Mouse (Mus musculus): ENCODE measurements at regions not wholly inside any gene's neighbourhood (a gene's known extent, or its start where the extent isn't known, plus 50 kb on each side); places are given as distances from the start of the nearest gene placed in this dataset.

DNA sequence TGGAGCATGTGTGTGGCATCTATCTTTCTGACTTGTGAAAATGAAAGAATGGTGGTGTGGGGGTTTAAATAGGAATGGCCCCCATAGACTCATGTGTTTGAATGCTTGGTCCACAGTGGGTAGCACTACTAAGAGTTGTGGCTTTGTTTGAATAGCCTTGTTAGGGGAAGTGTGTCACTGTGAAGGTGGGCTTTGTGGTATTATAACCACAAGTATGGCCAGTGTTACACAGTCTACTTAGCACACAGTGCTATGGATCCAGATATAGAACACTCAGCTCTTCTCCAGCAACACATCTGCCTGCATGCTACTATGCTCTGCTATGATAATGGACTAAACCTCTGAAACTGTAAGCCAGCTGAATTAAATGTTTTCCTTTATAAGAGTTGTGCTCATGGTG is 184.9 kb downstream of the Gm11361 start:
- no peak for DNase-seq

DNA sequence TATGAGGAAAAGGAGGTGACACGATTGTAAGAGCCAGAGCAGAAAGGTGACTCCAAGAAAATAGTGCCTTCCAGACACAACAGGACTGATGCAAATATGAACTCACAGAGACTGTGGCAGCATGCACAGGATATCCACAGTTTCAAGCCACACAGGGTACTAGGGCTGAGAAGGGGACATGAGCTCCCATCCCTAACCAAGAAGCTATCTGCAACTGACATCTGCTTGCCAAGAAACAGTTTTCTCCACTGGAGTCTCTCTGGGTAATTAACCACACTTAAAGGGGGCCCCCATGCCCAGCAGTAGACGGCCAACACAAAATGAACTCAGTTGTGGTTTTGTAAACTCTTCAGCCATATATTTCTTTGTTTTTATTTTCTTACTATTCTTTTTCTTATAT is 176.1 kb downstream of the Gm11361 start:
- no peak for DNase-seq

DNA sequence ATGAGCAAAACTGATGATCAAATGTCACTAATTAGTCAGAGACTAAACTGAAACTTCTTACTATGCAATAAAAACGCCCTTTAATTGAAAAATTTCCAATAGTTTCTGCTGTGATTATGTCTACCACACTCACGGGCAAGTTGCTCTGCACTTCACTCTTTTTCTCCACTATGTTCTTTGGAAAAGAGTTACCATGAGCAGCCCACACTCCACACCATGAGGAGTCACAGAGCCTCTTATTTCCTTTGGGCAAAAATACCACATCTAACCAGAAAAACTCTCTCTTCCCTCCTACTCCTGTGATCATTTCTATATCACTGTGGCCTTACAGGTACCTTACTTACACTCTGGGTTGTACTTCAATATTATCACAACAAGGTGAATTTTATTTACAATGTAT is 174.7 kb downstream of the Gm11361 start:
- no peak for DNase-seq

DNA sequence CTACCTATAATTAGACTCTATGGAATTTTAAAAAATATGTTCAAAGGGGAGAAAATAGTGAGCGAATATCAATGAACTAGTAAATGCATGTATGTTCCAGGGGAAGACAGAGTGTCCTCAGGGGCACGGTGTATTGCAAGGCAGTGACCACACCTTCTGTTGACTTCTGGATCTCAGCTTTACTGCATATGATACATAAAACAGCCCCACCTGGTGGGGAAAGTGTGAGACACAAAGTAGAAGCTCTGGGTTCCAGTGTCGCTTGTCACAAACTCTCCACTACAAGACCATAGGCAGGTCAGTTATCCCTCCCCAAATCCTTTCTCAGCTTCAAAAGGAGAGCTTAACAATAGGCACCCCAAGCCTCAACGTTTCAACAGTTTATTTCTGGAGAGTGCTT is 168.8 kb downstream of the Gm11361 start:
- peak; percentile 14 for DNase-seq

DNA sequence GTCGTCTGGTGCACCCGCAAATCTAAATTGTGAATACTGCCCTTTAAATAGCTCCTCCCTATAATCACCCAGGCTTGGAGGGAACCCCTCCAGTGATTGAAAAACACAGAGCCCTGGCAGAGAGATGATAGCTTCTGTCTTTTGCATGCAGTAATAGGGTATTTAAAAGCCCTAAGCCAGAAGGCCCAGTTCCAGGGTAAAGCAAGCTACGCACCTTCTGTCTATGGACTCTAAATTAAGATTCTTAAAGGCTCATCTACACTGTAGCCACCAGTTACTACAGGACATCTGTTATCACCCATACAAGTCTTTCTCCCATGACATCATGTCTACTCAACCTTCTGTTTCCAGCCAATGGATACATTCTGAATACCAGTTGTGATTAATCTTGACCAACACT is 167.8 kb downstream of the Gm11361 start:
- no peak for DNase-seq

DNA sequence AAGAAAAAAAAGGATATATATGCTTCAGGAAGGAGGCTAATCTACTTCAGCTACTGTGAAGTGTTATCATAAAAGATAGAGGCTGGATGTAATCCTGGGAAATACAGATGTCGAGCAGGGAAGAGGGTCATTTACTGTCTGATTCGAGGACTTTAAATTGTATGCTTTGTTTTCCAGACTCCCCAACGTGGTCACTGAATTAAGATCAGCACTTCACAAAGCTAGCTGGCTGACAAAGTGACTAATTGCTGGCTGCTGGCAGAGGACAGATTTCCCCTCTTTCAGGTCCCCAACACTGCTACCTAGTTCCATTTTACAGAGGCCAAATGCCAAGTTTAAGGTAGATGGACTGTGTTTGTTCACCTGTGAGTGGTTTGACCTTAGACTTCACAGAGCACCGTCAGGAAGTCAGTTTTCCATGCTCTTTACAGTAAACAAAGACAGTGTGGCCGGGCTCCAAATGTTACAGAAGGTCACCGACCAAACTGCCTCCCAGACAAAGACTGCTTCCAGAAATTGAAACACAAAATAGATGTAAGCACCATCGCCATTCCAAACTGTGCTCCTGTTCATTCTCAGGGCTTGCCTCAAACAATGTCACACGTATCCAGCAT is 167.2 kb downstream of the Gm11361 start:
- peak; percentile 29 for DNase-seq

DNA sequence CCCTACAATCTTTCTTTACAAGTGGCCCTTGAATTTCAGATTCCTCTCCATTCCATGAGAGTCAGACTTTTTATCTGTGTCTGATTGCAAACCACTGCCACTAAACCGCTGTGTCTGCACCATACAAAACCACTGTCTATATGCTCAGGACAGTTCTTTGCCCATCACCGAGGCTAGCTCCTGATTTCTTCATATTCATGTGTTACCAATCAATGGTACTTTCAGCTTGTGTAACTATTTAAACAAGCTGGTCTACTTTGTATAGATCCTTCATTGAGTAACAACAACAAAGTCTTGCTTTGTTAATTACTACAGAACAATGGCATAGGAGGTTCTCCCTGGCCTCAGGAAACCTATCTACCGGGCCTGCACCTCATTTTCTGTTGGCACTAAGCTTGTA is 164.0 kb downstream of the Gm11361 start:
- no peak for DNase-seq

DNA sequence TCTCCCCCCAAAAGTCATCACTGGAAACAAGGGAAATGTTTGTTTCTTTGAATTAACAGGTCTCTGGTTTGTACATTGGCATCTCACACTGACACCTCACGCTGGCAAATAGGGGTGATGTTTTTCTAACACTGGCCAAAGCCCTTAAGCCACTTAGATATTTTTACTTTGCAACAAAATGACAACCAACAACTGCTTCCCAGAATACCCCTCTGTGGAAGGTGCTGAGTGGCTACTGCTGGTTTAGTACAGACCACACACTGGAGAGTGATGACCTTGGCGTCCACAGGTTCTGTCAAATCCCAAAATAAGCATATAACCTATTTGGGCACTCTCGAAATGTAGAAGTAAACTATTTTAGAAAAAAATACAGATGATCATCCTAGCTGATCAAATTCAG is 163.3 kb downstream of the Gm11361 start:
- DNase-seq, result no peak

DNA sequence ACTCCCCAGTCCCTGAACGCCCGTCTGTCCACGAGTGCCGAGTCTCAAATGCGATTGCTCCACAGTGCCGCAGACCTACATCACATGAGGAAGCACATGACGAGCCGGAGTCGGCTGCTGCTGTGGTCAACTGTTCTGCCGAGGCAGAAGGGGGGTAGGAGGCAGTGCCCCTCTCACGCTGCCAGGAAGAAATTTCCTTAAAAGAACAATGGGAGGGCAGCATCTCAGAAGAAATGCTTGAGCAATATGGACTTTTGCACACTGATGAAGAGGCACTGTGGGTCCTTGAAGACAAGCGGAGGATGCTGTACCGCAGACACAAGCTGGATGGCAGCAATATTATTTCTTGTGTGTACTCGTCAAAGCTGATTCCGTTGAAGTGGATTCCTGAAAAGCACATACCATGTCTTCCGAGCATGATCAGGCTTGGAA is 162.6 kb downstream of the Gm11361 start:
- no peak for DNase-seq

DNA sequence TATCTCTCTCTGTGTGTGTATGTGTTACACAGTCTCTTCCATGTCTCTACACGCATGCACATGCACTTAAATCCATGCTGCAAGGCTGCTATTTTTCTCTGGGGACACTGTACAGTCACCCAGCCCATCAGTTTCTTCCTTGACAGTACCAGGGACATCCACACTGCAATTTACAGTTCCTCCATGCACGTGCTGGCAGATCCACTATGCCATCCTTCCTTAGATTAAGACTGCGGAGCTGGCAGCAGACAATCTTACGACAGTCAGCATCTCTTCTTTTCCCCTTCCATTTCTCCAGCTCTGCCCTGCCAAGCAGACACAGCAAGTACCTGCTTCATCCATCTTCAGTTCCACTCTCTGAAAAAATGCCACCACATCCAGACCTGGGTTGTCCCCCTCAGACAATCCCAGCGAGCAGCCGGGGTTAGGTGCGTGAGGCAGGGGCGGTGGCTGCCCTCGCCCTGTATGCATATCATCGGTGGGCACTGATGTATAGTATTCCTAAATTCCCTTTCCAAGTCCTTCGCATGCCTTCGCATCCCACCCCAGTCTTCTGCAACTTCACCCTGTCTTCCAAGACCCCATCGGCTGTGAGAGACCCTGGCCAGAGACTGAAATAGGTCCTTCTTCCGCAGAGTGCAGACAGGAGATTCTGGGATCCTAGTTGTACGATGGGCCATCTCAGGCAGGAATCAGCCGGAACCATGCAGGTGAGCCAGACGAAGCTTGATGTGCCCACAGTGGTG is 161.8 kb downstream of the Gm11361 start:
- DNase-seq, result no peak

DNA sequence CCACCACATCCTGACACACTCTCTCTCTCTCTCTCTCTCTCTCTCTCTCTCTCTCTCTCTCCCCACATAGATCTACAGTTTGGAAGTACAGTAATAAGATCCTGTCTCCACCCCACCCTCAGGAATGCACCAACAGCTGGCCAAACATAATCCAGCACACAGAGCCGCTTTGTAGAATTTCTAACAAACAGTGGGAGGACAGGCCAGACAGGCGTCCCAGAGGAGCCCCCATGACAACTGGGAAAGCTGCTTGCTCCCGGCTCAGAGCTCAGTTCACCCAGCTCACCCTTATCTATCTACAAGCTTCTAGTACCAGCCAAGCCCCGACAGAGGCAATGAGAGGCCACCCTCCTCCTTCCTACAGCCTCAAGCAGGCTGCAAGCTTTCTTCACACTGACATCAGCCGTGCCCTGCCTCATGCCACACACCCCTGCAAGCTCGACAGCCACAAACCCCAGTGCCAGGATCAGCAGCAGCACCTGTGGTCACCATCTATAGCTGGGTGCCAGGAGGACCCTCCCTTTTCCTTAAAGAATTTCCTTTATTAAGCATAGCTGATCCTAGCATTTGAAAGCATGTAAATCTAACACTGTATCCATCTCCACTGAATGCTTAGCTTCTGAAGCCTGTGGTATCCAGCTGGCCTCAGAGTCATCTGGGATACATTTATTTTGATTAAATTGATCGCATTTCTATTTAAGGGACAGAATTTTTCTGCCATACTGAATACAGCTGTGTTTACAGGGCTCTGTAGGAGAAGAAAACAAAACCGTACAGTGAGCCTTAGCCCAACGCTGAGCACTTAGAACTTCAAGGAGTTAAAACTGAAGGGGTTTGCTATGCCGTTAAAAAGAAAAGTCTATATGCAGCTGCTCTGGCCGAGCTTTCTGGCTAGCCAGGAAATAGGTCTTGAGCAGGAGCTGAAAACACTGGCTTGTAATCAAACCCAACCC is 160.9 kb downstream of the Gm11361 start:
- DNase-seq, result peak; percentile 49

DNA sequence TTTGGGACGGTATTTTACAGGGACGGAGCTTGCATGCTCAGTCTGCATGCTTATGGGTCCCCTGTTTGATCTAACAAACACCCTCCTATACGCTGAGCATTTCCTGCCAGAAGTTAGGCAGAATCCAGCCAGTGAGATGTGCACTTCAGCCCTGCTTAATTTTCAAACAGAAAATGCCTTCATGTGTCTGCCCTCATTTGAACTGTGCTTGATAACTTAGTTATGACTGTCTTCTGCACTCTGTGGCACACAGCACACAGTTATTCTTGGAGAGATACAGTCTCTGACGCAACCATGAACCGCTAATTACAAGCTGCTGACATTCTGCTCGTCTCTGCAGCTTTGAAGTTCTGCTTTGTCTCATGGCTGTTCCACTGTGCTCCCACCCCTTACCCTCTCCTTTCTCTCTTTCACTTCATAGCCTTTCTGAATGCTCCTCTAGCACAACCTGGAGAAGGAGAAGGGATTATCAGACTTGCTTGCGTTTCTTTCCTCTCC is 160.2 kb downstream of the Gm11361 start:
- peak; percentile 23 for DNase-seq

DNA sequence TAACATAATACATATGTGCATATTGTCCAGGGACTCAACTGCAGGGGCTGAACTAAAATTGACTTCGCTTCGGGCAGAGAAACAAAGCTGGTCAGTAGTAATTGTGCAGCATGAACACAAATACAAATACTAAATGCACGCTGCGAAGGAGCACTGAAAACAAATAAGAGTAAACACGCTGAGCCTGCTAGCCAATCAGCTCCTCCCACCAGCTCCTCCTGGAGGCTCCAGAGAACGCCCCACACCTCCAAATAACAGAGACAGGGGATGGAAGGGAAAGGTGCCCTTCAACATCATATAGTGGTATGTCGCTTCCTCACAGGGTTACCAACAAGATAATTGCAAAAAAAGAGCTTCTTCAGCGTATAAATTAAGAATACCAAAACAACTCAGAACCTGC is 159.6 kb downstream of the Gm11361 start:
- DNase-seq, result no peak

DNA sequence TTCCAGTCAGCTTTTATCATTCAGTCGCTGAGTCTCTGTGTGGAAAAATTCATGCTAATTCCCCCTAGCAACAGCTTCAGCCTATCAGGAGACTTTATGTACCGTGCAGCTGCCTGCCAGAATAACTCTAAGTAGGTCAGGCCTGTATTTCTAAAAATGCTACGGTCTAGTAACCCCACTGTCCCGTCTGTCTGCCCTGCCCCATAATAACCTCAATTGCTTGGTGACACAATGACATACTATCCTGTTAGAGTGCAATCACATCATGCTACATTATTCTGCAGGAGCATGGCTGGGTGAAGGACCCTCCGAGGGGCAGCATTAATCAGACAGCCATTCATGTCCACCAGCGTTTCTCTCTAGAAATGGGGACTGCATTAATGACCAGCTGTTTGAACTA is 158.9 kb downstream of the Gm11361 start:
- DNase-seq, result peak; percentile 69

DNA sequence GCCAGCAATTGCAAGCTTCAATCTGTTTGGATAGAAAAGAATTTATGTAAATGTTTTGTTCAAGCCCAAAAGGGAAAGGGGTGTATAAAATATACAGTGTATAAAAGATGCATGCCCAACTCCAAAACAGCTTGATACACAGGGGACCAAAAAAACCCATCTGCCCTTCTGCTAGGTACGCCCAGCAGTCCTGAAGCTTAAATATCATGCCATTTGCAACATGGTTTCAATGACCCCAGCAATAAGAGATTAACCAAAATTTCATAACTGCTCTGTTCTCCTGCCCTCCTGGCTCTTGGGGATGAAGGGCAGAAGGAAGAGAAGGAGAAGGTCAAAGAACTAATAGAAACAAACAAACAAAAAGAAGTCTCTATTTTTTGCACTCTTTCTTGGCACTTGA is 158.4 kb downstream of the Gm11361 start:
- DNase-seq, result no peak

DNA sequence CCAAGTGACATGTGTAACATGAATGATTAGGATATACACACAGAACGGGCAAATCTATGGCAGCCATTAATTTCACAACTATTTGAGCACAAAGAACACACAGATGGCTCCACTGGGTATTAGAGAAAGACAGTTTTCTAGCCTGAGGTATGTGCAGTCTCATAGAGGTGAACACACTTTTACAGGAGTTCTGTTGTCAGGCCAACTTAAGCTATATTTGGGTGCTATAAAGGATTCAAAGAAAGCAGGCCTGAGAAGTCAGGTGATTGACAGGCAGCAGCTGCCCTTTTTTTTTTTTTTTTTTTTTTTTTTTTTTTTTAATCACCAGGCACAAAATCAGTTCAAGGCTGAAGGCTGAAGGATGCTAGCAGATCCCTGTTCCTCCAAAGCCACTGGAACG is 153.0 kb downstream of the Gm11361 start:
- no peak for DNase-seq

DNA sequence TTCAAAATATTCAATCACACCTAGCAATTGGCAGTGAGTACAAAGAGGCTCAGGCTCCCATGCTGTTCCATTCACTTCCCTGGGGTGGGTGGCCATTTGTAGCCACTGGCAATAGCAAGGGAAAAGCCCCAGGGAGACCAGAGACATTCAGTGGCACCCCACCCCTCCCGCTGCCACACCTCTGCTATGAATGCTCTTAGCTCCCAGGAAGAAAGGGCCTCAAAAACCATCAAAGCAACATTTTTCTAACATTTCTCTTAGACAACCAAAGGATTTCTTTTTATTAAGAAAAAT is 152.2 kb downstream of the Gm11361 start:
- DNase-seq, result no peak

DNA sequence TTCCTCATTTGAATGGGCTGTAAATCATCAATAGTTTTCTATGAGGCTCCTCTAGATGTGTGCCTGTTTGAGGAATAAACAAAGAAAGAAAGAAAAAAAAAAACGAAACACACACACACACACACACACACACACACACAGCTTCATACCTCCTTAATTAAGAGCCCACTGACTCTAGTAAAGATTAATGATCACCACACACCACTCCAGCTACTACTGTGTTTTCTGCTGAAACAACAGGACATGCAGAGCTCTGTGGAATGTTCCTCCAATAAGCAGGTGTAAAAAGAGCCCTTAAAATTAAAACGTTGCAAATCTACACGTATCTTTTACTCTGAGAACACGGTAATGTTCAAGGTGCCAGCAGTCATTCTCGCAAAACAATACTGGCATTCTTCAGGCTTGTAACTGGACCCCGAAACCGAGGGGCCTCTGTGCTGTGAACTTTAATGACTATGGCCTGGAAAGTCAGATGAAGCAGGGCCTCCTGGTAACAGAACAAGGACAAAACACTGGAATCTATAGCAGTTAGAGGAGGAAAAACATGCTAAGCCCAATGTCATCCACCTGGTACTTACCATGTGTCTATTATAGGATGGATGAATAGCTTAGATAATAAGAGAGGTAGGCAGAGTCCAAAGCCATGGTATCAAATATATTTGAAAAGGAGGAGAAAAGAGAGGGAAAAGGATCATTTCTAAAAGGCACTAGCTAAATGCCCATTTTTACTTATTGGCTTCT is 151.7 kb downstream of the Gm11361 start:
- DNase-seq, result no peak

DNA sequence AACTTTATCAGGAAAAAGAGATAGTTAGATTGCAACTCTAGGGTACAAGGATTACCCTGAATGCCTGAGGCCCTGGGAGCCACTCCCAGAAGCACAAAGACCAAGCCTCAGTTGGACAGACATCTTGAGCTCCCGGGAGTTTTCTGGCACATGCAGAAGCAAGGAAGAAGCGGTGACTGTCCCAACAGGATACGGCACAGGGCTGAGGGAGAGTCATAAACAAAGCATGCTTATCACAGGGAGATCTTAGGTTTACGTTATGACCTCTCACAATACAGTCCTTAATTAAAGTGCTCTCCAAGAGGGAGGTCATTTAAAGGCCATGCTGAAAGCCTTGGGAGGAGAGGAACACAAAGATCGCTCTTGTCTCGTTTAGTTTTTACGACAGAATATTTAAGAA is 143.1 kb downstream of the Gm11361 start:
- peak; percentile 13 for DNase-seq
